Mouse (Mus musculus): ENCODE results near the gene Dnah7b.
A peak's percentile ranks its signal among the peaks of the same experiment; 100 is the strongest.
"Not testable (repeated sequence)": the region's sequence is repeated elsewhere in the genome, so short reads cannot be mapped to it uniquely, and the experiment has no call there.

The Dnah7b gene

GRCm38 (mm10) chr1:46066015-46066414 lies at the start of gene Dnah7b:
Gene Dnah7b, plus strand, starts transcription at chr1:46066315.
- DNase-seq (ENCODE audit: low read depth, low spot score): no peak

DNA sequence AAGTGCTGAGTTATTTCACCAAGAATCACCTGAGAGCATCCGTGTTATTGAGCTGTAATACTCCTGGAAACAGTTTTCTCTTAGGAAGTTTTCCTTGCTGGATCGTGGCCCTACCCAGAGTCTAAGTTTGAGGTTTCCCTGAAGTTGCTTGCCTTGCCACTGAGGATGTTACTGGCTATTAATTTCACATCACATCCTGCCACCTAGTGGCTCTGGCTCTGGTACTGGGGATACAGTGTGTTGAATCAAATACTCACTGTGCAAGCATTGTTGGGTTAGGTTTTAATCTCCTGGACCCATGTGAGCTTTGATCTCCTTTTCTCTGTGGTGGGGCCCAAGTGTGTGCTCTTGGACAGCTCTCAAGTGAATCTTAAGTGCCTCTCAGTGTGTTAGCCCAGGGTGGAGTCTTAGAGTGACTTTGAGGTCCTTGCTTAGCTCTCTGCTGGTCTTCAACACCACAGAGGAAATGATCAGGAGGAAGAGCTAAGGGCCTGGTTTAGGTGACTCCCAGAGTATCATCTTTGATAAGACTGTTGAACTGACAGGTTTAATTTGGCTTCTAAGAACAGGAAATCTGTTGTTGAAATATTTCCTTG lies 47.6 kb upstream of the Dnah7b start:
- no peak for DNase-seq (ENCODE audit: low read depth, low spot score)

GRCm38 (mm10) chr1:46022262-46022661 lies 43.9 kb upstream of the Dnah7b start:
- no peak for DNase-seq (ENCODE audit: low read depth, low spot score)

GRCm38 (mm10) chr1:46031993-46032555 lies 34.0 kb upstream of the Dnah7b start:
- no peak for DNase-seq (ENCODE audit: low read depth, low spot score)

GRCm38 (mm10) chr1:46048188-46048587 lies 17.9 kb upstream of the Dnah7b start:
- DNase-seq (ENCODE audit: low read depth, low spot score): no peak

- DNase-seq (ENCODE audit: low read depth, low spot score): peak; percentile 64
These were observed 553 bp downstream of the Dnah7b start for GRCm38 (mm10) chr1:46066484-46067251.

DNA sequence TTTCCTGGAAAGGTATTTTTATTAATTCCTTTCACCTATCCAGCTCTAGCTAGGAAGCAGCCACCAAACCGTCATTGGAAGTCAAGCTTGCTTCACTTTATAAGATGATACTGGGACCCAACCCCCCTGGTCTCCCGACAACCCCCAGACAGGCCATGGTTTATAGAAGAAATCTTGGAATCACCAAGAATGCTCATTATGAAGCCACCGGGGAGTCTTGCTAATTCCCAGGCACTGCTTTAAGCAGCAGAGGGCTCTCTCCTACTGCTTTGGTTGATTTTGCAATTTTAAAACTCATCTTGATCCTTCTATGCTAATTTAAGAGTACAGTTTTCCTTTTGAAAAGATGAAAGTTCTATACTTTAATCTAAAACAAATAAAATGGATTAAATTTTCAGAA lies 2.7 kb downstream of the Dnah7b start:
- not testable (repeated sequence) for DNase-seq (ENCODE audit: low read depth, low spot score)

DNA sequence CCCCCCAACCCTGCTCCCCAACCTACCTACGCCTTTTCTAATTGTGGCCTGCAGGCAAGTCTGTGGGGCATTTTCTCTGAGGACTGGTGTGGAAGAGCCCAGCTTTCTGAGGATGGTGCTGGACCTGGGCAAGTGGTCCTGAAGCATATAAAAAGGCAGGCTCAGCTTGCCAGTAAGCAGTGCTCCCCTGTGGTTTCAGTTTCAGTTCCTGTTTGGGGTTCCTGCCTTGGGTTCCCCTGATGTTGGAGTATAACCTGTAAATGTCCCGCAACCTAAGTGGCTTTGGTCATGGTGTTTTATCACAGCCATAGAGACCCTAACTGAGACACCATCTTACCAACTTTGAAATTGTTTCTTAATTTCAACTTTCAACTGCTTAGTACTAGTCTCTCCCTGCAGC lies 11.8 kb downstream of the Dnah7b start:
- DNase-seq (ENCODE audit: low read depth, low spot score): no peak

DNA sequence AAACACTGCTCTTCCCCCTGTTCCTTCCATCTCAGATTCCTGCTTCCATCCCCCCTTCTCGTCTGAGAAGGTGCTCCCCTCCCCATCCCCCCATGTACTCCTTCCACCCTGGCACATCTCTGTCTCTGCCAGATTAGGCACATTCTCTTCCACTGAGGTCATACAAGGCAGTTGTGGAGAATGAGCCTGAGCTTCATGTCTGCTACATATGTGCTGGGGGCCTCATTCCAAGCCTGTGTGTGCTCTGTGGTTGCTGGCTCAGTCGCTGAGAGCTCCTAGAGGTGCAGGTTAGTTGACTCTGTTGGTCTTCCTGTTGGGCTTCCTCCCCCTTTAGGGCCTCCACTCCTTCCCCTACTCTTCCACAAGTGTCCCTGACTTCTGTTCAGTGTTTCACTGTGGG lies 34.4 kb downstream of the Dnah7b start:
- no peak for DNase-seq (ENCODE audit: low read depth, low spot score)

- not testable (repeated sequence) for DNase-seq (ENCODE audit: low read depth, low spot score)
These were observed 46.5 kb downstream of the Dnah7b start for GRCm38 (mm10) chr1:46112606-46113005.

- DNase-seq (ENCODE audit: low read depth, low spot score): not testable (repeated sequence)
These were observed 51.1 kb downstream of the Dnah7b start for GRCm38 (mm10) chr1:46117179-46117578.

DNA sequence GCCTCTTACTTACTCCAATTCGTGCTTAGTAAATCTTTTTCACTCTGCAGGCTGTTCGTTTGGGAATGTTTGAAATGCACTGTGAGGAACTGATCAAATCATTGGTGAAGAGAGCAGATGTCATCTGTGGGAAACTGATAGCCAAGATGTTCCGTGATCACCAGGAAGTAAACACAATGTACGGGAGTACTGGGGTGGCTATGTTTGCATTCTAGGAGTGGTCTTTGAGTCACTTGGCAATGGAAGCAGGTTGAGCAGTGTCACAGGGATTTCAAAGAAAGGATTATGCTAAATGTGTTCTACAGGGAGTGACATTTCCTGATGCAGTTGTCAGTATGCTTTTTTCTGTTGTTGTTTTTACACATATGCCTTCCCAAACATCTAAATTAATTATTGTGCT lies 61.9 kb downstream of the Dnah7b start:
- no peak for DNase-seq (ENCODE audit: low read depth, low spot score)

GRCm38 (mm10) chr1:46196835-46197234 lies 130.7 kb downstream of the Dnah7b start:
- DNase-seq (ENCODE audit: low read depth, low spot score): not testable (repeated sequence)

DNA sequence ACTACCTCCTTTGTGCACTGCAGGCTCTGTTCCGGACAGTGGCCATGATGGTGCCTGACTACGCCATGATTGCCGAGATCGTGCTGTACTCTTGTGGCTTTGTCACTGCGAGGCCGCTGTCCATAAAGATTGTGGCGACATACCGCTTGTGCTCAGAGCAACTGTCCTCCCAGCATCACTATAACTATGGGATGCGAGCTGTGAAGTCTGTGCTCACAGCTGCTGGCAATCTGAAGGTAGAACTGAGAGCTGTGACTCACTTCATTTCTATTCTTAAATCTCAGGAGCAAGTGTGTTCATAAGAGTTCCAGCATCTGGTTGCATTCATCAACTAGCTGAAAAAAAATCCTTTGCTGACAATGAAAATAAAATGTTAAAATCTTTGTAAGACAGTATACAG lies 135.1 kb downstream of the Dnah7b start:
- not testable (repeated sequence) for DNase-seq (ENCODE audit: low read depth, low spot score)

- not testable (repeated sequence) for DNase-seq (ENCODE audit: low read depth, low spot score)
These were observed 144.0 kb downstream of the Dnah7b start for GRCm38 (mm10) chr1:46210014-46210588.

DNA sequence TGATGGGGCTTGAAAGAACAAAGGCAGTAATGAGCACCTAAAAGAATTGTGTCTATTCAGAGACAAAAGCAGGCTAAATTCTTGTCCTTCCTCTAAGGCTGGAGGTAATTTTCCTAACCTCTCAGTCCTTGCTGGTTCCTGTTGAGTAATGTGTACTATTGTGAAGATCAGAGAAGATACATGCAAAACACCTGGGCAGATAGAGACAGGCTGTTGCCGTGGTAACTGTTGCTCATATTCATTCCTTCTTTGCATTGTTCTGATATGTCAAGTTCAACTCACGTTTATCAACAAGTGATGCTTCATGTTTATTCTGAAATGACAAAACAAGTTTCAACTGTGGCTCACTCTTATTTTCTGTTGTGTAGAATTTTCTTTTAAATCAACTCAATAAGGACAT lies 156.6 kb downstream of the Dnah7b start:
- DNase-seq (ENCODE audit: low read depth, low spot score): not testable (repeated sequence)

GRCm38 (mm10) chr1:46226136-46226535 lies 160.0 kb downstream of the Dnah7b start:
- not testable (repeated sequence) for DNase-seq (ENCODE audit: low read depth, low spot score)

- not testable (repeated sequence) for DNase-seq (ENCODE audit: low read depth, low spot score)
These were observed 202.7 kb downstream of the Dnah7b start for GRCm38 (mm10) chr1:46268841-46269240.

- DNase-seq (ENCODE audit: low read depth, low spot score): no peak
These were observed 205.8 kb downstream of the Dnah7b start for GRCm38 (mm10) chr1:46271927-46272326.

DNA sequence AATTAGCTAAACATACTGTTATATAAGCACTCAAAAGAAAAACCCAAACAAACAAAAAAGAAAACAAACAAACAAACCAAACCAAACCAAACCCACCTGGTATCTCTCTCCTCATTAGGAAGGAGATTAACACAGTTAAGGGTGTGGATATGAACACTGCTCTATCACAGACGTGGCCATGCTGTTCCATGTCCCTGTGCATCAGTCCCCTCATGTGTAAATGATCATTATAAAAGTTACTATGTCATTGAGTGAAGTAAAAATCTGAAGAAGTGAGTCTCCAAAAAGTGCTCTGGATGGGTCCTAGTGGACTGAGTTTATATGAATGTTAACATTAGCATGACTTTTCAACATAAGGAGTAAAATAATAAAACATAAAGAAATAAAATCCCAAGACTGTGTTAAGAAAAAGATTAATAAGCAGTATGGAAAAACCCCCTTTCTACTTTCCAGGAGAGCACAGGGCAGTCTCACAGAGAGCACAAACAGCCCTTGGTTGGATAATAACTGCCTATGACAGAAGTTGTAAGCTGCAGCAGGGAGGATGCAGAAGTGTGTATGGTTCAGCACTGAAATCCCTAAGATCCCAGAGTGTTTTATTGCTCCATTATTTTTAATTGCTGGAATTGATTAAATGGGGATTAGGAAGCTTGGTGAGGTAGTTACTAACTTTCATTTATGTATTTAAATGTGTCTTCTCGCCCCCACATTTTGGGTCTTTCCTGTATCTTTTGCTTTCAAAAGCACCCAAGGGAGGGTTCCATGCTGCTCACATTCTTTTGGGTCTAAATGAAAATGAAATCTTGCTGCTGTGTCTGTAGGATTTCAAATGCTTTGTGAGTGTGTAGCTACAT lies 212.2 kb downstream of the Dnah7b start:
- DNase-seq (ENCODE audit: low read depth, low spot score): not testable (repeated sequence)

GRCm38 (mm10) chr1:46278911-46279565 lies 212.9 kb downstream of the Dnah7b start:
- DNase-seq (ENCODE audit: low read depth, low spot score): not testable (repeated sequence)
